Mouse (Mus musculus) heart, embryonic 10.5 days (tissue): ENCODE results near the gene Trim62. TPM values are rescaled to one million over a fixed set of nuclear protein-coding genes. Genes with fewer than 3 reads are reported as not detected.

Experiments
- DNase-seq: peaks from one replicate; pipeline ENCODE4 v3.0.0-alpha.2; 2017; ENCODE audit warnings: low spot score
- H3K27ac ChIP-seq: fragments of 300-500 bp; sonication (generic); 2 replicates; pipeline ENCODE4 v1.5.1; 2016; ENCODE audit warnings: mild to moderate bottlenecking
- H3K27me3 ChIP-seq: fragments of 300-500 bp; sonication (generic); 2 replicates; pipeline ENCODE4 v1.6.1; 2016; ENCODE audit warnings: mild to moderate bottlenecking; ENCODE audit not compliant: poor library complexity, insufficient read depth, severe bottlenecking
- H3K36me3 ChIP-seq: fragments of 300-500 bp; sonication (generic); 2 replicates; pipeline ENCODE4 v1.6.1; 2016; ENCODE audit warnings: mild to moderate bottlenecking, moderate library complexity
- H3K4me1 ChIP-seq: fragments of 300-500 bp; sonication (generic); 2 replicates; pipeline ENCODE4 v1.6.1; 2016; ENCODE audit warnings: mild to moderate bottlenecking
- H3K4me3 ChIP-seq: fragments of 300-500 bp; sonication (generic); 2 replicates; pipeline ENCODE4 v1.5.1; 2016; ENCODE audit warnings: mild to moderate bottlenecking, moderate library complexity
- H3K9me3 ChIP-seq: fragments of 300-500 bp; sonication (generic); 2 replicates; pipeline ENCODE4 v1.6.1; 2016; ENCODE audit warnings: mild to moderate bottlenecking, moderate library complexity
- WGBS: fragments of 180-500 bp; shearing (Covaris S2); methylation state at CpG from one replicate; pipeline ENCODE4 v1.1.7; 2016; 5-methylcytosine and 5-hydroxymethylcytosine counted together
- polyA plus RNA-seq: library from polyadenylated mRNA; unstranded; fragments of >200 nt; fragmentation: Nextera tagmentation; extraction: Ambion mirVana; gene quantifications from 2 replicates; pipeline ENCODE4 v1.2.1, GENCODE M21; 2016

Trim62 gene
- polyA plus RNA-seq, result 4.1 and 6.5 TPM in 2 replicates

- H3K4me1 ChIP-seq, result peaks cover 36% of the 10 kb centered on the region
- under 1% methylated on average over 37 of the region's 37 CpGs for WGBS
Observed at GRCm38 (mm10) chr4:128883379-128883781, at the start of gene Trim62. Gene Trim62 (plus strand): TSS chr4:128883580.

DNA sequence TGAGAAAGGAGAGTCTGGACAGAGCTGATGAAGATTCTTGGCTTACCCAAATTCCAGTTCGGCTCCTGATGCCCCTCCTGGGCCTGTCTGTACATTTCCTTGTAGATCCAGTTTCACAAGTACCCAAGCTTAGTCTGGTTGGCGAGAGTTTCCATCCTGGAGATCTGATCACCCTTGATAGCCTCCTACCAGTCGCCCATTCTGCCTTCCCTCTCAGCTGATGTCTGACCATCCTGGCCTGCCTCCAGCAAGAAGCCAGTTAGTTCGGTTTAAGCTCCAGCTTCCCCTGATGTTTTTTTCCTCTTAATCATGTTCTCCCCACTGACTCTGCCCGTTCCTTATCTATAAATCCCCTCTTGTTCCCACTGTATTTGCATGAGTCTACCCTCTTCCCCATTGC lies 45.2 kb upstream of the Trim62 start:
- H3K9me3 ChIP-seq, result no peaks in the 10 kb centered on the region
- H3K27me3 ChIP-seq, result no peaks in the 10 kb centered on the region
- peaks cover 37% of the 10 kb centered on the region for H3K4me1 ChIP-seq
- no peaks in the 10 kb centered on the region for H3K36me3 ChIP-seq
- no peak overlapping the region for H3K4me3 ChIP-seq
- 0 out of 2 replicates have a peak overlapping the region, but pooled peaks have one; percentile 36 for H3K27ac ChIP-seq
- 39% methylated on average over 5 of the region's 5 CpGs for WGBS
- no peak for DNase-seq

More at GRCm38 (mm10) chr4:128883379-128883781, at the start of gene Trim62:
- H3K36me3 ChIP-seq, result peaks cover 12% of the 10 kb centered on the region; the same call in 1 of the 2 replicates
- DNase-seq, result peak; percentile 83
- peak within 1 kb of the TSS; percentile 87 for H3K27ac ChIP-seq
- peak within 1 kb of the TSS; percentile 89 for H3K4me3 ChIP-seq
- H3K9me3 ChIP-seq, result no peaks in the 10 kb centered on the region
- peaks cover 47% of the 10 kb centered on the region for H3K27me3 ChIP-seq

- WGBS, result 34% methylated on average over 16 of the region's 16 CpGs
- H3K4me3 ChIP-seq, result no peak overlapping the region
- no peaks in the 10 kb centered on the region for H3K27me3 ChIP-seq
- H3K27ac ChIP-seq, result peak overlapping the region; percentile 83
- H3K9me3 ChIP-seq, result no peaks in the 10 kb centered on the region
- no peaks in the 10 kb centered on the region for H3K36me3 ChIP-seq
- DNase-seq, result peak; percentile 88
- H3K4me1 ChIP-seq, result peaks cover 54% of the 10 kb centered on the region
Observed at GRCm38 (mm10) chr4:128839811-128840738, 43.3 kb upstream of the Trim62 start.

DNA sequence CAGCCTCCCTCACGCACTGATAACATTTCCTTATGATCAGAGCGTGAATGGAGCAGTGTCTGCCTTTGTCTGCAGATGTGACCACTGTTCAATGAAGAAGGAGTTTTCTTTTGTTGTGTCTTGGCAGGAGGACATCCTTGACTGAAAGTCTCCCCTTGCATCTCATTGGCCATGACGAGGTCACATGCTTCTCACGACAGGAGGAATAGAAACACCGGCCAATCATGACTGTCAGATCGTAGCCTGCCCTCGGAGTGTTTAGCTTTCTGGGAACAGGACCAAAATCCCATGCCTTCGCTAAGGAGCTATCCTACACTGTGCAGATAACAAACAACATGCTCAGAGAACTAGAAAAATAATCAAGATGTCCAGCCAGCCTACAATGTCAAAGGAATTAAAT lies 42.1 kb upstream of the Trim62 start:
- 66% methylated on average over 8 of the region's 8 CpGs for WGBS
- Histone ChIP-seq H3K27me3 (no peaks in the 10 kb centered on the region), H3K27ac (peak overlapping the region; percentile 83; the same call in 1 of the 2 replicates), H3K9me3 (no peaks in the 10 kb centered on the region), H3K4me1 (peaks cover 55% of the 10 kb centered on the region), H3K36me3 (no peaks in the 10 kb centered on the region), H3K4me3 (no peak overlapping the region)
- DNase-seq, result no peak

DNA sequence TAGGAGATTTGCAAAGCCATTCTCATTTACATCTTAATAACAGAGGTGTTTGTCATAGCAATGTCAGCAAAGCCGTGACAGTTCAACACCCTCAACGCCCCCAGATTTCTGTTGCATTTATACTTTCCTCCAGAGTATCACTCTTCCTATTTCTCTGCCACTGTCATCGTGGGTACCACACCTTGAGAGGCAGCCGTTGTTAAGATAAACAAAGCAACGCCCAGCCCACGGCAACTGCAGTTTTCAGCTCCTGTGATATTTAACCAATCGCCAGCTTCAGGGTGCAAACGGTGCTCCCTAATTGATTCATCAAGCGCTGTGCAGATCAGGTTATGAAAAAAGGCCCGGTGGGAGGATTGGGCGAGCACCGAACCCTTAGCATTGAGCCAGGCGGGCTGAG lies 38.8 kb upstream of the Trim62 start:
- 41% methylated on average over 13 of the region's 13 CpGs for WGBS
- Histone ChIP-seq H3K36me3 (no peaks in the 10 kb centered on the region), H3K9me3 (no peaks in the 10 kb centered on the region), H3K27ac (no peak overlapping the region), H3K4me1 (peaks cover 41% of the 10 kb centered on the region), H3K4me3 (no peak overlapping the region), H3K27me3 (no peaks in the 10 kb centered on the region)
- no peak for DNase-seq

DNA sequence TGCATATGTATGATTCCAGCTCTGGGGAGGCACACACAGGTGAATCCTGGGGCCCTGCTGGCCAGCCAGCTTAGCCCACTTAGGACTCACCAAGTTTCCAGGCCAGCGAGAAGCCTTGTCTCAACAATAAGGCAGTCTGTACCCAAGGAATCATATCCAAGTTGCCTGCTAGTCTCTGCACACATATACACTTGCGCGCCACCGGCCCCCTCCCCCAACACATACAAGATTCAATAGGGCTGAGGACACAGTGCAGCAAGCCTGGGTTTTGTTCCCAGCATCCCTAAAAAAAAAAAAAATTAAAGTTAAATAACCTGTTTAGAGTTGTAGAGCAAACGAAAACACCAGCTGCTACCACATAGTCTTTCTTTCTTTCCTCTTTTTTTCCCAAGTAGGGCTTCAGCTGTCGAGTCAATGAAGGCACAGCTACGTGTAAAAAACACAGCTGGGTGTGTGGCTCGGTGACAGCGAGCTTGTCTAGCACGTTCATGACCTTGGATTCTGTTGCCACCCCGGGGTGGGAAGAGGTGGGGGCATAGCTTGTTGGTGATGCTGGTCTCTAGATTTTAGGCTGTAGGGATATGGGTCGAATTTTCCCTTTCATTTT lies 37.9 kb upstream of the Trim62 start:
- no peaks in the 10 kb centered on the region for H3K9me3 ChIP-seq
- no peaks in the 10 kb centered on the region for H3K27me3 ChIP-seq
- H3K27ac ChIP-seq, result 0 out of 2 replicates have a peak overlapping the region, but pooled peaks have one; percentile 29
- H3K4me1 ChIP-seq, result peaks cover 32% of the 10 kb centered on the region
- H3K36me3 ChIP-seq, result no peaks in the 10 kb centered on the region
- H3K4me3 ChIP-seq, result no peak overlapping the region
- 70% methylated on average over 12 of the region's 12 CpGs for WGBS
- DNase-seq, result no peak

DNA sequence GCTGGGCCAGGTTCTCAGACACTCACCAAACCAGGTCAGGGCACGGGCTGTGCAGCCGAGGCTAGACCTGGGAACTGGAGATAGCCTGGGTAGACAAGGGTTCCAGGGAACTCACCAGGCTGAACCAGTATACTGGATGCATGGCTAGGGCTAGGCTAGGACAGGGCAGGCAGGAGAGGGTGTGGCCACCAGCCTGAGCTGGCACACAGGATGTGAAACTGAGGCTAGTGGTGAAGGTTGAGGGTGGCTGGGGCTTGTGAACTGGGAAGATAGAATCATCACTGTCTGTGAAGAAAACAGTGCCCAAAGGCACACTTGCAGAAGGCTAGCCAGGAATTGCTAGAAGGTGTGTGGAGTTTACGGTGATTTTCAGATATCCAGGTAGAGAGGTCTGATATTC lies 34.4 kb upstream of the Trim62 start:
- DNase-seq, result no peak
- WGBS, result 85% methylated on average over 3 of the region's 3 CpGs
- Histone ChIP-seq H3K9me3 (no peaks in the 10 kb centered on the region), H3K4me3 (no peak overlapping the region), H3K36me3 (no peaks in the 10 kb centered on the region), H3K27ac (no peak overlapping the region), H3K27me3 (no peaks in the 10 kb centered on the region), H3K4me1 (peaks cover 24% of the 10 kb centered on the region)

DNA sequence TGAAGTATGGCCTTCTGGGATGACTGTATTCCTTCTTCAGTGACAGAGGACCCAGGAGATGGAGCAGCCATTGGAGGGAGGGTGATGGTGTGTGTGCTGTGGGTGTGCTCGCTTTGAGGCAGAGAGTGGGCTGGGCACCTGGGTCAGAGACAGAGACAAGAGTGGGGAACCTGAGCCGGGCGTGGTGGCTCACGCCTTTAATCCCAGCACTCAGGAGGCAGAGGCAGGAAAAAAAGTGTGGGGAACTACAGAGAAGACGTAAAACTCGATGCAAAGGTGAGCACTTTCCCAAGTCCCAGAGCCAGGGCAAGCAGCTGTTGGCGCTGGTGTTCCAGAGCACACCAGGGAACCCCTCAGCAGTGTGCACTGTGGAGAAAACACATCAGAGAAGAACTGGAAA lies 33.7 kb upstream of the Trim62 start:
- H3K4me1 ChIP-seq, result peaks cover 16% of the 10 kb centered on the region
- H3K9me3 ChIP-seq, result no peaks in the 10 kb centered on the region
- 74% methylated on average over 7 of the region's 7 CpGs for WGBS
- no peaks in the 10 kb centered on the region for H3K27me3 ChIP-seq
- DNase-seq, result peak; percentile 66
- no peaks in the 10 kb centered on the region for H3K36me3 ChIP-seq
- no peak overlapping the region for H3K27ac ChIP-seq
- no peak overlapping the region for H3K4me3 ChIP-seq

- Histone ChIP-seq H3K27ac (no peak overlapping the region), H3K4me1 (peaks cover 15% of the 10 kb centered on the region; the same call in 1 of the 2 replicates), H3K27me3 (no peaks in the 10 kb centered on the region), H3K9me3 (no peaks in the 10 kb centered on the region), H3K4me3 (no peak overlapping the region), H3K36me3 (no peaks in the 10 kb centered on the region)
- peak; percentile 71 for DNase-seq
- WGBS, result 53% methylated on average over 12 of the region's 12 CpGs
Observed at GRCm38 (mm10) chr4:128852266-128852887, 31.0 kb upstream of the Trim62 start.

GRCm38 (mm10) chr4:128853117-128853516 lies 30.3 kb upstream of the Trim62 start:
- DNase-seq, result peak; percentile 41
- Histone ChIP-seq H3K4me3 (no peak overlapping the region), H3K9me3 (no peaks in the 10 kb centered on the region), H3K27ac (no peak overlapping the region), H3K27me3 (no peaks in the 10 kb centered on the region), H3K36me3 (no peaks in the 10 kb centered on the region), H3K4me1 (peaks cover 20% of the 10 kb centered on the region; the same call in 1 of the 2 replicates)
- 82% methylated on average over 11 of the region's 11 CpGs for WGBS

- WGBS, result 58% methylated on average over 4 of the region's 4 CpGs
- no peak overlapping the region; the same call in 1 of the 2 replicates for H3K4me3 ChIP-seq
- H3K27me3 ChIP-seq, result no peaks in the 10 kb centered on the region
- H3K36me3 ChIP-seq, result no peaks in the 10 kb centered on the region
- H3K9me3 ChIP-seq, result no peaks in the 10 kb centered on the region
- peaks cover 20% of the 10 kb centered on the region; the same call in 1 of the 2 replicates for H3K4me1 ChIP-seq
- DNase-seq, result no peak
- H3K27ac ChIP-seq, result no peak overlapping the region
Observed at GRCm38 (mm10) chr4:128855613-128856040, 27.8 kb upstream of the Trim62 start.

- Histone ChIP-seq H3K9me3 (no peaks in the 10 kb centered on the region), H3K27me3 (0 out of 2 replicates have a peak, but pooled peaks cover 6% of the 10 kb centered on the region), H3K36me3 (no peaks in the 10 kb centered on the region), H3K4me3 (no peak overlapping the region), H3K4me1 (peaks cover 18% of the 10 kb centered on the region; the same call in 1 of the 2 replicates), H3K27ac (peak overlapping the region; percentile 52)
- DNase-seq, result no peak
- WGBS, result 61% methylated on average over 2 of the region's 2 CpGs
Observed at GRCm38 (mm10) chr4:128857212-128857611, 26.2 kb upstream of the Trim62 start.
